Mouse (Mus musculus) heart, postnatal 0 days (tissue): ENCODE data around the gene Timp3.

Experiments
- CTCF ChIP-seq: IDR thresholded peaks from 2 replicates; pipeline ENCODE4 v1.5.1; 2016; ENCODE audit warnings: antibody characterized with exemption, control low read depth, low read depth
- EP300 ChIP-seq: IDR thresholded peaks from 2 replicates; pipeline ENCODE4 v1.6.1; 2016; ENCODE audit warnings: antibody characterized with exemption, low read depth

DNA sequence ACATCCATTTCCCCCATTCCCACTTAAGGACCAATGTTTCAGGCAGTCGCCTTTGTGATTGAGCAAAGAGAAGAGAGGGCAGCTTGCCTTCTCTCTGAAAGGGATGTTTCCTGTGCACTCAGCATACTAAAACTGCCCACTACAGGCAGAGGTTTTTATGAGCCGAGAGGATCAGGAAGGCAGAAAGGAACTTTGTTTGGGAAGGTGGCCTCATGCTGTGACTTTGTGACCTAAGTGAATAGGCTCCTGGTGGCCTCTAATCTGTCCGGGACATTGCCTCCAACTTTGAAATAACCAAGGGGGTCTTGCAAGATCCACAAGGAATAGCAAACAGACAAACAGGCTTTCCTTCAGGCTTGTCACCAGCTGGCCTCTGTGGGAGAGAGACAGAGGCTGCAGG lies 19.4 kb downstream of the Timp3 start:
- TF ChIP-seq CTCF (no peak), EP300 (no peak)
